Mouse (Mus musculus) 3T3-L1 (cell line): Measurements from ENCODE around the gene Cog1.

Source experiments
- DNase-seq: peaks from one replicate; pipeline ENCODE4 v3.0.0-alpha.2; 2015; ENCODE audit warnings: low read depth, low spot score

The Cog1 gene

DNA sequence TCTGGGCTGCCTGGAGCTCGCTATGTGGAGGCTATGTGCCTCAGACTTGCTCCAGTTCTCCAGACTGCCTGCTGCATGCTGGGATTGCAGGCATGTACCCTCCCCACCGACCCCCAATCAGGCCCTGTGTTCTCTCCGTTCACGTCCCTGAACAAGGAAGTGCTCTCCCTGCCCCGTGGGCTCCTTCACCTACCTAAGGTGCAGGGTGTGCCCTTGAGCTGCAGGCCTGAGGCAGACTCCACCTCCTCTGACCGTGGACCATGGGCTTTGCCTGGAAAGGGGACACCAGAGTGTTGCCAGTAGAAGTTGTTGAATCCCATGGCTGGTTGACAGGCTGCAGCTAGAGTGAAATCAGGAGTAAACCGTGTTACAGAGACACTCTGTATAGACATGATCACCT, 50.7 kb downstream of the Cog1 start:
- no peak for DNase-seq

DNA sequence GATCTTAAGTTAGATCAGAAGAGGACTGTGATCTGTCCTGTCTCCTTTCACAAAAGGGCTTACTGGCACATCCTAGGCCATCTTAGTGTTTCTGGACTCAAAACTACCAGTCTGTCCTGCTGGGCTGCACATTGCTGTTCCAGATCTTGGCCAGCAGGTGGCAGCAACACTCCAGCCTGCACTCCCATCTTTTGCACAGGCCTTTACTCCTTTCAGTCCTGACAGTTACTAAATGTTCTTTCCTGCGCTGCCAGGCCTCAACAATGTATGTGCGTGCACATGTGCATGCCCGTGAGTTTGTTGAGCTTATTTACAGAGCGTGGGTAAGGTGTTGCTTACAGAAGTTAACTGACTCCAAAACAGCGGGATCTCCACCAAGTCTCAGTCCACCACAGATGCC, 54.8 kb downstream of the Cog1 start:
- DNase-seq: peak; percentile 84

DNA sequence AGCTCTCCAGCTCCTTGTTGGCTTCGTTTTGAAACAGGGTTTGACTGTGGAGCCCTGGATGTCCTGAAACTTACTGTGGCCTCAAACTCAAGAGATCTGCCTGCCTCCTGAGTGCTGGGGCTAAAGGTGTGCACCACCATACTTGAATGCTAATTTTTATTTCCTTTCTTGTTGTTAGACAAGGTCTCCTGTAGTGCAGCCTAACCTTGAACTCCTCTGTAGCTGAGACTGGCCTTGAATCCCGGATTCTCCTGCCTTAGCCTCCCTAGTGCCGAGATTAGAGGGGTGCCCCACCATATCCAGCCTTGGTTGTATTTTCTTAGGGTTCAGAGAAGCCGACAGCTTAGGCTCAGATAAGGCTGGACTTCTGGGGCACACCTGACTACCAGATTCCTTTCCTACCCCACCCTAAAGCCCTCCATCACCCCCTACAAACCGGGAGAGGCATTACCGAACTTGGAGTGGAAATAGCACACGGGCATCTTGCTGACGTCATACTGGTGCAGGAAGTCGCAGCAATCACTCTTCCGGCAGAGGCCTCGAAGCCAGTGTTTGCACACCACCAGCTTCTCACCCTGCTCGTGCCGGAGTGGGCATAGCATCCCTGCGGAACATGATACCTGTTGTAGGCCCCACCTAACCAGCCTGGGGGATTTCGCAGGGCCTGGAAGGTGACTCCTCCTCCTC, 57.1 kb downstream of the Cog1 start:
- DNase-seq: no peak

DNA sequence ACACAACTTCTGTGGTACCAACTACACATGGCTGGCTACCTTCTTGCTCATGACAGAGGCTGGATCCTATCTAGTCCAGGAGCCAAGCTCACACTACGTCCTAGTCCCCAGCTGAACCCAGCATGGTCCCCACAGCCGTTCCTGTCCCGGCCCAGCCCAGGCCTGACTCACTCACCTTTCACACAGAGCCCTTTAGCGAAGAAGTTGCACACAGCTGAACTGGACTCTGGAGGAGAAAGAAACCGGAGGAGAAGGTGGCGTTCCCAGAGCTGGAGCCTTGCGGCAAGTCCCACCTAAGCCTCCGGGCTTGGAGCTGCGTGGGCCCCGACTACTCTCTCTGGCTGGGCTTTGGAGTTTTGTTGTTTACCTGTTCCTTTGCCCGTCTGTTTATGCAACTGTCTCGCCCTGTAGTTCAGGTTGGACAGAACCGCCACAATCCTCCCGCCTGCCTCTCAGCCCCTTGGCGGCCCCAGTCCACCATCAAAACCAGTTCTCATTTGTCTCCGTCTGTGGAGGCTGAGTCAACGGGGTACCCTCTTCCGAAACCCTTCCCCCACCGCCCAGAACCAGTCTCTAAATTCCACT, 59.8 kb downstream of the Cog1 start:
- no peak for DNase-seq

DNA sequence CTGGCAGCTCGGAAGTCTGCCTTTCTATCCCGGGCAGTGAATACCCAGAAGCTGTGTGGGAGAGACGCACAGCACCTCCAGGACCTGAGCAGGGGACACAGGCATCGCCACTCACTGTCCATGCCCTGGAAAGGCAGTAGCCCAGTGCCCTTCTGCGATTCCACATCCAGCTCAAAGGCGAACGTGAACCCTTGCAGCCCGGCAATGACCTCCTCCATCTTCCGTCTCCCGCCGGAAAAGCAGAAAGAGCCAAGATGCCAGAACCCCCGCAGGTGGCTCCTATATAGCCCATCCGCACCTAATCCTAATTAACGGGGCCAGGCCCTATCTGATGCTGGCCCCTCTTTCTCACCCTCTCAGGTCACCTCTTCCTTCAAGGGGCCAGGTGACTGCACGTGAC, 60.3 kb downstream of the Cog1 start:
- DNase-seq: no peak

DNA sequence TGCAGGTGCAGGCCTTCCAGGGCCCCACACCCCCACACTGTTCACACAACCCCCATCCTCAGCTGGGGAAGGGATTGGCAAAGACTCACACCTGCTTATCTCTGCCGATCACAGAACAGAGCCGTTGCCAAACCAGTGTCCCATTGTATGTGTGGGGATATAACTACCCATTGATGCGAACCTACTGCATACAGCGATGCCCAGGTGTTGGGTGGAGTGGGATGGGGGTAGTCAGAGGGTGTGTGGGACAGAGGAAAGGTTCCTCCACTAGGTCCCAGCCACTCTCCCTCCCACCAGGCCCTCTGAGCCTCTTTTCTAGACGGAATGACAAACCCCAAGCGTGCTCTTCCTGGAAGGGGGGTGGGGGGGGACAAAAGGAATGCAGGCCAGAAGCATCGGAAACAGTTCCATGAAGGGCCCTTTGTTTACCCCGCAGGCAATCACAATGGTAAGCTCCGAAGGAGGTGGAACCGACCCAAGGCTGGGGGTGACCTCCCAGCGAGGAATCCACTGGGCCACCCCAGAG, 60.8 kb downstream of the Cog1 start, which contains the start of gene Cpsf4l:
Gene Cpsf4l (minus strand): TSS at position 287 of the 526 bp plus-strand sequence.
- DNase-seq: no peak

DNA sequence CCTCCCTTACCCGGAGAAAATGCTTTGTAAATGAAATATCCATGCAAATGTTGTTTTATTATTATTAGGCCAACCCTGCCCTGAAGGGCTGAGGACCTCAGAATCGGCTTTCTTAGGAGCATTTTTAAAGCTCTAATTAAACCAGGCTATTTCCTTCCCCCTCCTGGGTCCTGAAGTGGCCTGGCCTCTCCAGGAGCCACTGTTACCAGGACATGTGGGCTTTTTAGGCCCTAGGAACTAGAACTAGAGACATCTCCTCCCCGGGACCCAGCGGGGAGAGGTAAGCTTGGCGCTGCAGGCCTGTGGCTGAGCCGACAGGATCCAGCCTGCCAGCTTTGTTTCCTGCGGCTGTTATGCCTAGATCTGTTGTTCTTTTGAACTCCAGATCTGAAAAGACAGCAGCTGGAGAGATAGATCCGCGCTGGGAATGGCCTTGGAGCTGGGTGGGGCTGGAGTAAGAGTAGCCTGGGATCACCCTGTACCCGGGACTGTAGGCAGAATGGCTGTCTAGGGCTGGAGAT, 61.3 kb downstream of the Cog1 start:
- DNase-seq: no peak

DNA sequence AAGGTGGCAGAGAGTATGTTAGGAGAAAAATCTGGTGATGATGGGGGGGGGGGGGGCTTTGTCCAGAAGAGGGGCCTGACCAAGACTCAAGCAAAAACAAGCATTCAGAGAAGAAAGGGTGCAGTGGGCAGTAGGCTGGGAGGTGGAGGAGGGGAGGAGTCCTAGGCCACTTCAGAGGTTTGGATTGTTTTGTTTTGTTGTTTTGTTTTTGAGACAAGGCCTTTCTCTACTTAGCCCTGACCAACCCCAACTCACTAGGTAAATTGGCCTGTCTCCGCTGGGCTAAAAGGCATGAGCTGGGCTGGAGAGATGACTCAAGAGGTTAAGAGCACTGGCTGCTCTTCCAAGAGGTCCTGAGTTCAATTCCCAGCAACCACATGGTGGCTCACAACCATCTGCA, 62.1 kb downstream of the Cog1 start:
- DNase-seq: no peak

DNA sequence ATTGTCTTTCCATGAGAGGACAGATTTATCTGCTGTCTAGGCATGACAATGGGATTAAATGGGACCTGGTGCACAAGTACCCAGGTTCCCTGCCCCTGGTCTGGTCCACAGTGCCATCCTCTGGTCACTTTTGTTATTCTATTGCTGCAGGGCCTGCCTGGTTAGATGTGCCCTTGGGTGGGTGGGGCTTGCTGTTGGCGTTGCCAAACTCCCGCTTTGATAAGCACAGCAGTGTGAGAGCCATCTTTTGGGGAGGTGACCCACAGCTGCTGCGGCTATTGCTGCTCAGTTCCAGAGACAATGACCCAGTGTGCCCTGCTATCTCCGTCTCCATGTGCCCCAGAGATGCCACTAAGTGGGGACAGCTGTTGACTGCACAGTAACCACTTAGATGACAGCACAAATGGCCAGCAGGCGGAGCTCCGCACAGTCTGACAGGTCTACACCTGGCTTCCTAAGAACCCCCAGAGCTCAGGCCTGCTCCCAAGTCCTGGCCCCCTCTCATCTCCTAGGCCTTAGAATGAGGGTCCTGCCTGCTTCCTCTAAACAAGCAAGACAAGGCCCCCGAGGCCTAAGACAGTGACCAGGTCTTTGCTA, 66.2 kb downstream of the Cog1 start:
- DNase-seq: no peak

DNA sequence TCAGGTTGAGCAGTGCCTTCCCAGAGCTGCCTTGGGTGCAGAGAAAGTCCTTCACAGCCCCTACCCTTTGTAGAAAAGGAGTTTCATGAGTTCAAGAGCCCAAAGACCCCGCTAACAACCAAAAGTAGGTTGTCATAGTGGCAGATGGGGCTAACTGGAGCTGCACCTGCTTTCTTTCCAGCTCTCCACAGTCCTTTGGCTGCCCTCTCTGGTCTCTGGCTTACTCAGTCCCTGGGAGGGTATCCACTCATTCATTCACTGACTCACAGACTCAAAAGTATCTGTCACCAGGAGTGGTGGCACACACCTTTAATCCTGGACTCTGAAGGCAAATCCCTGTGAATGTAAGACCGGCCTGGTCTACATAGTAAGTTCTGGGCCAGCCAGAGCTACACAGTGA, 67.2 kb downstream of the Cog1 start:
- no peak for DNase-seq
